Mouse (Mus musculus): Measurements from ENCODE around the gene Sorcs2. TPM values are rescaled to one million over a fixed set of nuclear protein-coding genes. Genes with fewer than 3 reads are reported as not detected.

Sorcs2 gene
- polyA plus RNA-seq, 1 experiment from 2014 or later: 11.1 TPM

DNA sequence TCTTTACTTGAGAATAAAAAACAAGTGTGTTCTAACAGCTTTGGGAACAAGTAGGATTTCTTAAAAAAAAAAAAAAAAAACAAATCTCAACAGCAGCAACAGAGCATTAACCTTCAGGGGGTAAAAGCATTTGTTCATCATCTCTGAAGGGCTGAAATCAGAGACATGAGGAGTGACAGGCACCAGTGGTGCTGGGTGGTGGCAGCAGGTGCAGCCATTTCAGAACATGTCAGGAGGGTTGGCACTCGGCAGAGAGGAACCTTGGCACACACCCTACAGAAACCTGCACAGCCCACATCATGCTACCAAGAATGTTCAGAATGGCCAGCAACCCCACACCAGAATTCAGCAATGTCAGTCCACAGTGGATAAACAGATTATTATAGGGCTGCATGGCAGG is 198.4 kb downstream of the Sorcs2 start:
- ATAC-seq (ENCODE audit: low read depth): no peak
- 55% methylated on average over 1 of the region's 1 CpGs for WGBS
- H3K9me3 ChIP-seq (ENCODE audit: control insufficient read depth, low read length): no peaks in the 10 kb centered on the region
- H3K4me3 ChIP-seq (ENCODE audit: low read depth, low read length): no peak overlapping the region
- no peak overlapping the region for H3K27ac ChIP-seq (ENCODE audit: low read depth, low read length)
- H3K4me2 ChIP-seq (ENCODE audit: low read depth, low read length): no peak overlapping the region
- peaks cover 8% of the 10 kb centered on the region for H3K4me1 ChIP-seq (ENCODE audit: control insufficient read depth, insufficient read depth, low read length)
- no peaks in the 10 kb centered on the region for H3K36me3 ChIP-seq (ENCODE audit: control insufficient read depth, insufficient read depth, low read length)
- no peaks in the 10 kb centered on the region for H3K27me3 ChIP-seq (ENCODE audit: control insufficient read depth, insufficient read depth, low read length)
- H3K9ac ChIP-seq (replicated peaks; ENCODE audit: low read depth, low read length): no peak overlapping the region

DNA sequence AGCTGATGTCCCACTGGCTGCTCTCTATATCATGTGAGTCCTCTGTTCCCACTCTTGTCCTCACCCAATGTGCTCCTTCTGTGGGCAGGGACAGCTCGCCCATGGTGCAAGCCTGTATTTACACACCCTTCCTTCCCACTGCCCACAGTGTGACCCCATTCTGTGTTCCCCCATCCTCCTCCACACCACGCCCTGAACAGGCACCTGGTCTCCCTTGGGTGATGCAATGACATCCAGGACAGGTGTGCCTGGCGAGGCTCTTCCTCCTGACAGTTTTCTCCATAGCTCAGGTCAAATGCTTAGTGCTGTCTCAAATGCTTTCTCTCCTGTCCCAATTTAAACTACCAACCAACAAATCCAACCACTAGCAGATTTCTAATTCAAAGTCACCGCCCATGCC is 202.5 kb downstream of the Sorcs2 start:
- no peak overlapping the region for H3K27ac ChIP-seq (ENCODE audit: low read depth, low read length)
- peaks cover 8% of the 10 kb centered on the region for H3K4me1 ChIP-seq (ENCODE audit: control insufficient read depth, insufficient read depth, low read length)
- H3K4me3 ChIP-seq (ENCODE audit: low read depth, low read length): no peak overlapping the region
- no peaks in the 10 kb centered on the region for H3K9me3 ChIP-seq (ENCODE audit: control insufficient read depth, low read length)
- H3K4me2 ChIP-seq (ENCODE audit: low read depth, low read length): no peak overlapping the region
- no peak overlapping the region for H3K9ac ChIP-seq (replicated peaks; ENCODE audit: low read depth, low read length)
- no peaks in the 10 kb centered on the region for H3K36me3 ChIP-seq (ENCODE audit: control insufficient read depth, insufficient read depth, low read length)
- ATAC-seq (ENCODE audit: low read depth): no peak
- WGBS: 90% methylated on average over 4 of the region's 4 CpGs
- no peaks in the 10 kb centered on the region for H3K27me3 ChIP-seq (ENCODE audit: control insufficient read depth, insufficient read depth, low read length)

DNA sequence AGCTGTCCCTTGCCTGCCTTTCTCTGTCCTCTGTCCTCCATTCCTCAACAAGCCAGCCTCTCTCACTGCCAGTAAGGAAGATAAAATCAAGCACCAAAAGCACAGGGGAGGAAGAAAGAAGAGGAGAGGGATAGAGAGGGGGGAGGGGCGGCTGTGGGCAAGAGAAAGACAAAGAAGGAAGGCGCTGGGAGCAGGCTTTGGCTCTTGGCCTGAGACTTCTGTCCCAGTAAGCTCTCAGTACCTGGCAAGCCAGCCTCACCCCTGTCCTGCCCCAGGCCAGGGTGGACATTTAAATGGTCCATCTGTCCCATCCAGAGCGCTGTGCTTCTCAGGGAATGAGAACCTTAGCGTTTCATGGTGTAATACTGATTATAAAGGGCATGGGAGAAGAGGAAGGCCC is 203.3 kb downstream of the Sorcs2 start:
- Histone ChIP-seq H3K4me3 (ENCODE audit: low read depth, low read length) (no peak overlapping the region), H3K4me2 (ENCODE audit: low read depth, low read length) (no peak overlapping the region), H3K27ac (ENCODE audit: low read depth, low read length) (no peak overlapping the region), H3K36me3 (ENCODE audit: control insufficient read depth, insufficient read depth, low read length) (no peaks in the 10 kb centered on the region), H3K27me3 (ENCODE audit: control insufficient read depth, insufficient read depth, low read length) (no peaks in the 10 kb centered on the region), H3K9ac (replicated peaks; ENCODE audit: low read depth, low read length) (no peak overlapping the region), H3K4me1 (ENCODE audit: control insufficient read depth, insufficient read depth, low read length) (peaks cover 8% of the 10 kb centered on the region), H3K9me3 (ENCODE audit: control insufficient read depth, low read length) (no peaks in the 10 kb centered on the region)
- ATAC-seq (ENCODE audit: low read depth): no peak
- 60% methylated on average over 4 of the region's 4 CpGs for WGBS

DNA sequence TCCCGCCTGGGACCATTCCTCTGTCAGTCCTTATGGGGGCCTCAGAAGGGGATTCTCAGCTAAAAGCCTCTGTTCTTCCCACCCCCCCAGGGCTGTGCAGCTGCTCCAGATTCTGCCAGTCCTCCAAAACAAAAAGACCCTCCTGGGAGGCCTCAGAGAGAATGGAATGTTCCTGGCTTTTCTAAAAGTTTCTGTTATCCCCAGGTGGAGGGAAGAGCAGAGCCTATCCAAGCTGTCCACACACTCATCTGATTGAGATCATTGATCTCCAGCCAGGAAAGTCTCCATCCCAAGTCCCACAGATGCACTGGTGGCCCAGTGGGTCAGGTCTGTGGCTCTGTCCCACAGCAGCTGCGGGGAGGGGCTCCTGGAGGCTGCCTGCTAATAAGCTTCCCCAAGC is 205.3 kb downstream of the Sorcs2 start:
- ATAC-seq (ENCODE audit: low read depth): no peak
- 77% methylated on average over 2 of the region's 2 CpGs for WGBS

DNA sequence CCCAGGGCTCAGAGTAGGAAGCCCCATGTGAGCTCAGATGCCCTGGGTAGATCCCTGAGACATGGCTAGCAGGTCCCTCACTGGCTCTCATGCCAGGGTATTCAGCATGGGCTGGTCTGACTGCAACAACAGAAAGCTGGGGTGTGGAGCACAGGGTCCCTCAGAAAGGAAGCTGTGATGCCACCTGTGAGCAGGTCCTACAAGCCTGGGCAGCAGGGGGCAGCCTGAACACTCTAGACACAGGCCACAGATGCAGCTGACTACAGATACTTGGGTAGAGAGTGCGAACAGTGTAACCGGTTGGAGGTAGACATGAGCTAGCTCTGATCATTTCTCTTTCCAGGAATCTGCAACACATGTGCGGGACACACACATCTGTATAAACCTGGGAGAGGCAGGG is 206.1 kb downstream of the Sorcs2 start:
- Histone ChIP-seq H3K4me3 (ENCODE audit: low read depth, low read length) (no peak overlapping the region), H3K27ac (ENCODE audit: low read depth, low read length) (no peak overlapping the region), H3K4me2 (ENCODE audit: low read depth, low read length) (no peak overlapping the region), H3K9me3 (ENCODE audit: control insufficient read depth, low read length) (no peaks in the 10 kb centered on the region), H3K36me3 (ENCODE audit: control insufficient read depth, insufficient read depth, low read length) (no peaks in the 10 kb centered on the region), H3K27me3 (ENCODE audit: control insufficient read depth, insufficient read depth, low read length) (no peaks in the 10 kb centered on the region), H3K4me1 (ENCODE audit: control insufficient read depth, insufficient read depth, low read length) (peaks cover 8% of the 10 kb centered on the region), H3K9ac (replicated peaks; ENCODE audit: low read depth, low read length) (no peak overlapping the region)
- WGBS: 90% methylated on average over 3 of the region's 3 CpGs
- ATAC-seq (ENCODE audit: low read depth): no peak

More for the DNA sequence above, 205.3 kb downstream of the Sorcs2 start:
- no peak overlapping the region for H3K27ac ChIP-seq (ENCODE audit: low read depth, low read length)
- H3K4me2 ChIP-seq (ENCODE audit: low read depth, low read length): no peak overlapping the region
- no peaks in the 10 kb centered on the region for H3K36me3 ChIP-seq (ENCODE audit: control insufficient read depth, insufficient read depth, low read length)
- no peak overlapping the region for H3K4me3 ChIP-seq (ENCODE audit: low read depth, low read length)
- H3K9me3 ChIP-seq (ENCODE audit: control insufficient read depth, low read length): no peaks in the 10 kb centered on the region
- H3K9ac ChIP-seq (replicated peaks; ENCODE audit: low read depth, low read length): no peak overlapping the region
- H3K27me3 ChIP-seq (ENCODE audit: control insufficient read depth, insufficient read depth, low read length): no peaks in the 10 kb centered on the region
- H3K4me1 ChIP-seq (ENCODE audit: control insufficient read depth, insufficient read depth, low read length): peaks cover 8% of the 10 kb centered on the region

DNA sequence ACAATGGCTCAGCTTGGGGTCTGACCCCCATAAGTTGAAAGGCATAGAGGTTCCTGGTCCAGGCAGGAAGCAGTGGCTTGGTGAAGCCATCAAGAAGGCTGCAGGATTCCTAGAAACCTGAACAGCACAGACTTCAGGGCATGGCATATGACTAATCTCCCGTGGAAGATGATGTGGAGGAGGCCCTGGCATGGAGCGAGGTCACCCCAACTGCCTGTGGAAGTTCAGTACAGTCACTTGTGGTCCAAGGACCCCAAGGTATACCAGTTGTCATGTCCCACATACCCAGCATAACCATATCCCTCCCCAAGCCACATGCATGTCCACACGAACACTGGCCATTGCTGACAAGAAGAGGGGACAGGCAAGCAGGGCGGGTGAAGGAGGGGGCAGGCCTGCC is 206.7 kb downstream of the Sorcs2 start:
- no peaks in the 10 kb centered on the region for H3K36me3 ChIP-seq (ENCODE audit: control insufficient read depth, insufficient read depth, low read length)
- peaks cover 8% of the 10 kb centered on the region for H3K4me1 ChIP-seq (ENCODE audit: control insufficient read depth, insufficient read depth, low read length)
- H3K4me2 ChIP-seq (ENCODE audit: low read depth, low read length): no peak overlapping the region
- no peak overlapping the region for H3K4me3 ChIP-seq (ENCODE audit: low read depth, low read length)
- ATAC-seq (ENCODE audit: low read depth): no peak
- no peak overlapping the region for H3K9ac ChIP-seq (replicated peaks; ENCODE audit: low read depth, low read length)
- WGBS: 96% methylated on average over 4 of the region's 4 CpGs
- H3K27ac ChIP-seq (ENCODE audit: low read depth, low read length): no peak overlapping the region
- H3K9me3 ChIP-seq (ENCODE audit: control insufficient read depth, low read length): no peaks in the 10 kb centered on the region
- no peaks in the 10 kb centered on the region for H3K27me3 ChIP-seq (ENCODE audit: control insufficient read depth, insufficient read depth, low read length)

DNA sequence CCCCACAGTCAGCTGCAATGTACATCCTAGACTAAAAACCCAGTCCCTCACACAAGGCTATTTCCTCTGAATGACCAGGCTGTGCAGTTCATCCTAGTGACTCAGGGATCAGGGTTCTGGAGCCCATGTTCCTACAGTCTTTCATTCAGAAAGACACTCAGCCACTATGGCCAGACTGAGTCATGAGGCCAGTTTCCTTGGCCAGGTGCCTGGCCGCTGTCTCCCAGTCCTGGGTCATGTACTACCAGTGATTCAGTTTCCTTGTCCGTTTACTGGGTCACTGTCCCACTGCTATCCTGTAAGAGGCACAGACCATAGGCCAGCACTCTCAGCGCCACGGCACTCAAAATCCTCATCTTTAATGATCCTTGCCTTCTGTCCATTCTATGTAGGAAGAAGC is 209.6 kb downstream of the Sorcs2 start:
- no peak for ATAC-seq (ENCODE audit: low read depth)
- WGBS: 80% methylated on average over 4 of the region's 4 CpGs

DNA sequence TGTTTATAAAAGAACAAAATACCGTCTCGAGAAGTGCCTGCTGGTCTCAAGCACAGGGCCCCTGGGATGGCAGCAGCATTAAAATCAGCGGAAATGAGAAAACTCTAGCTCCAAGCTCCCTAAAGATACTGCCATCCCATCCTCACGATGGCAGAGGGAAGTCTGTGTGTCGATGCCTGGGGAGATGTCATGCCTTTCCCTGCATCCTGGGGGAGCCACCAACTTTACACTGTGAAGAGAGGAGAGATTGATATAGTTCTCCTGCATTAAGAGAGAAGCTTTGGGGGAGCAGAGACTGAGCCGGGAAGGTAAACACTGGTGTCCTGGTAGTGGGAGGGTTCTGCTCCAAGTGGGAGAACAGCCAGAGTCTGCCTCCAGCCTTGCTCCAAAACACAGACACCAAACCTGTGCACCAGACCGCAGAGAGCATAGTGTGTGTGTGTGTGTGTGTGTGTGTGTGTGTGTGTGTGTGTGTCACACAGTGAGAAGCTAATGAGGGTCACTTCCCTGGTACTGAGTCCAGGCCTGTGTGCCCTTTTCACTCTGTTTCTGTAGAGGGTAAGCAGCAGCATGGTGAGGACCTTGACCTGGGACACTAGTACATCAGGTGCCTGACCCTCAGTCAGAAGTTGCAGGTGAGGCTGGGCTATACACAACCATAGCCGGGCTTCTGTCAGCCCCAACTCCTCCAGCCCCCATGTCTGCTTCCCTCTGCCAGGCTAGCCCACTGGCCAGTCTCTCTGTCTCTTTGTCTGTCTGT is 211.5 kb downstream of the Sorcs2 start:
- WGBS: 59% methylated on average over 8 of the region's 8 CpGs
- no peak for ATAC-seq (ENCODE audit: low read depth)
- H3K36me3 ChIP-seq (ENCODE audit: control insufficient read depth, insufficient read depth, low read length): no peaks in the 10 kb centered on the region
- no peak overlapping the region for H3K9ac ChIP-seq (replicated peaks; ENCODE audit: low read depth, low read length)
- H3K4me2 ChIP-seq (ENCODE audit: low read depth, low read length): no peak overlapping the region
- H3K9me3 ChIP-seq (ENCODE audit: control insufficient read depth, low read length): no peaks in the 10 kb centered on the region
- H3K4me3 ChIP-seq (ENCODE audit: low read depth, low read length): no peak overlapping the region
- H3K4me1 ChIP-seq (ENCODE audit: control insufficient read depth, insufficient read depth, low read length): no peaks in the 10 kb centered on the region
- H3K27me3 ChIP-seq (ENCODE audit: control insufficient read depth, insufficient read depth, low read length): no peaks in the 10 kb centered on the region
- H3K27ac ChIP-seq (ENCODE audit: low read depth, low read length): no peak overlapping the region

More for the DNA sequence above, 209.6 kb downstream of the Sorcs2 start:
- H3K4me3 ChIP-seq (ENCODE audit: low read depth, low read length): no peak overlapping the region
- no peaks in the 10 kb centered on the region for H3K36me3 ChIP-seq (ENCODE audit: control insufficient read depth, insufficient read depth, low read length)
- H3K4me1 ChIP-seq (ENCODE audit: control insufficient read depth, insufficient read depth, low read length): no peaks in the 10 kb centered on the region
- H3K9me3 ChIP-seq (ENCODE audit: control insufficient read depth, low read length): no peaks in the 10 kb centered on the region
- no peaks in the 10 kb centered on the region for H3K27me3 ChIP-seq (ENCODE audit: control insufficient read depth, insufficient read depth, low read length)
- H3K4me2 ChIP-seq (ENCODE audit: low read depth, low read length): no peak overlapping the region
- no peak overlapping the region for H3K27ac ChIP-seq (ENCODE audit: low read depth, low read length)
- H3K9ac ChIP-seq (replicated peaks; ENCODE audit: low read depth, low read length): no peak overlapping the region

DNA sequence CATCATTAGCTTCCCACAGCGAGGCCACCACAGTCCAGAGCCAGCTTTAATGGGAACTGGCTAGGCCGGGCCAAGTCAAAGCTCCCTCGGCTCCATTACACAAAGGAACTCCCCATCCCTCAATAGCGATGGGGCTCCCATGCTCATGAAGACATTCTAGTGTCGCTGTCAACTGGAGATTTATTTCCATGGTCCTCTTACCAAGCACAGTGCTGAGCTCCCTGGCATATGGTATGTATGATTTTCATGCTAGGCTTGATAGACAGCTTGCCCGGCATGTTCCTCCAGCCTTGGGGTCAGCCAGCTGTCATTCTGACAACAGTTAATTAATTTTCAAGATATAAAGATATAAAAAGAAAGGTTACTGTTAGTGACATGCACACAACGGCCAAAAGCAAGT is 215.6 kb downstream of the Sorcs2 start:
- Histone ChIP-seq H3K9me3 (ENCODE audit: control insufficient read depth, low read length) (no peaks in the 10 kb centered on the region), H3K36me3 (ENCODE audit: control insufficient read depth, insufficient read depth, low read length) (no peaks in the 10 kb centered on the region), H3K4me1 (ENCODE audit: control insufficient read depth, insufficient read depth, low read length) (no peaks in the 10 kb centered on the region), H3K27ac (ENCODE audit: low read depth, low read length) (no peak overlapping the region), H3K4me2 (ENCODE audit: low read depth, low read length) (no peak overlapping the region), H3K27me3 (ENCODE audit: control insufficient read depth, insufficient read depth, low read length) (no peaks in the 10 kb centered on the region), H3K4me3 (ENCODE audit: low read depth, low read length) (no peak overlapping the region), H3K9ac (replicated peaks; ENCODE audit: low read depth, low read length) (no peak overlapping the region)
- ATAC-seq (ENCODE audit: low read depth): no peak
- 63% methylated on average over 7 of the region's 7 CpGs for WGBS
